ENCODE assay signal across 32 mouse cellular contexts in the genomic region with DNA sequence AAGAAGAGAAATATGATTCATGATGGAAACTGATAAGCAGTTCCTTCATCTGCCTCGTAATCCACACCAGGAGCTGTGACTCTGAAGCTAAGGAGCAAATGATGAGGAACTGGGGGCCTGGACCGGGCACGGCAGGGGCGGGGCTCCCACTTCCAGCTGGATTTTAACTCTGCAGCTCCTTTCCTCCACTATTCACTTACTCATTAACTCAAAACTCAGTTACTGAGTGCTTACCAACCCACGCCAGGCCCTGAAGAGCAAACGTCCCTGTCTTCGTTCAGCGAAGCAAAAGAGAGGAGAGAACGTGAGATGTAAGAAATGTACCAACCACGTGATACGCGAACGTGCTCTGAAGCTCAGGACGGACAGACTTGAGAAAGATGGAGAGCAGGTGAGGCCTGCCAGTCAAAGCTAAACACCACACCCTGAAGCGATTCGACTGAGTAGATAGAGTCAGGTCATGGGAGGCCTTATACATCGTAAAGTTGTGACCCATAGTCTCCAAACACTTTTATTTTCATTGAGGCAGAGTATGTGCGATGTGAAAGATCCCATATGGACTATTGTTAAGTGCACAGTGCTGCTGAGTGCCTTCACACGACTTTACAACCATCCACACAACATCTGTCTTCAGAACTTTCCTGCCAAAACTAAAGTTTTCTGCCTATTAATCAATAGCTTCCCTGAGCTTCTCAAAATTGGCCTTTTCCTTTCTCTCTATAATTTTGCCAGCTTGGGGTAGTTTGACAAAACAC. TPM values are rescaled to one million over a fixed set of nuclear protein-coding genes. Genes with fewer than 3 reads are reported as not detected.
DNase-seq lines count a peak whose midpoint lies in the region; ATAC-seq and TF ChIP-seq lines count a peak whose summit lies in the region.
"Had no signal": no experiment of that assay in that cellular context is flagged by ENCODE, and none has a peak within 500 bp of the region (broad histone marks: within the 10 kb centered on the region; RNA-seq: fewer than 3 reads in every experiment).

No protein-coding gene starts in this region.

- no peak for TF ChIP-seq EP300 in stomach, postnatal 0 days (optimal IDR thresholded peaks at IDR 0.05)
- no peak for TF ChIP-seq EP300 in heart, adult 2 months (IDR thresholded peaks at IDR 0.05; ENCODE audit: insufficient read depth, low read depth, low read length)

- no peaks in the 10 kb centered on the region for H3K79me2 ChIP-seq in heart, adult 2 months (replicated peaks; ENCODE audit: control insufficient read depth, insufficient read depth, low read length)

- no peaks in the 10 kb centered on the region for H3K9me3 ChIP-seq in stomach, embryonic 15.5 days
- no peaks in the 10 kb centered on the region for H3K9me3 ChIP-seq in stomach, postnatal 0 days (ENCODE audit: control insufficient read depth, low read length)
- H3K9me3 ChIP-seq in kidney, embryonic 16.5 days (ENCODE audit: low read length): no peaks in the 10 kb centered on the region
- H3K9me3 ChIP-seq: embryonic facial prominence, embryonic 10.5 days; G1E; heart, embryonic 13.5 days; hindbrain, embryonic 12.5 days; limb, embryonic 15.5 days; midbrain, embryonic 15.5 days; neural tube, embryonic 13.5 days had no signal

- H3K4me1 ChIP-seq in stomach, embryonic 15.5 days: no peaks in the 10 kb centered on the region
- no peaks in the 10 kb centered on the region for H3K4me1 ChIP-seq in stomach, postnatal 0 days (replicated peaks; ENCODE audit: control insufficient read depth, insufficient read depth)
- peaks cover 24% of the 10 kb centered on the region for H3K4me1 ChIP-seq in kidney, embryonic 16.5 days (ENCODE audit: insufficient read depth, low read length)
- H3K4me1 ChIP-seq in heart, adult 2 months (ENCODE audit: control insufficient read depth, insufficient read depth, low read length): no peaks in the 10 kb centered on the region
- H3K4me1 ChIP-seq: embryonic facial prominence, embryonic 10.5 days; heart, embryonic 13.5 days; hindbrain, embryonic 12.5 days; limb, embryonic 15.5 days; midbrain, embryonic 15.5 days; neural tube, embryonic 13.5 days had no signal

- no peak overlapping the region for H3K4me3 ChIP-seq in stomach, embryonic 15.5 days (replicated peaks)
- H3K4me3 ChIP-seq in stomach, postnatal 0 days (ENCODE audit: low read depth, low read length): no peak overlapping the region
- no peak overlapping the region for H3K4me3 ChIP-seq in kidney, embryonic 16.5 days (ENCODE audit: low read length)
- no peak overlapping the region for H3K4me3 ChIP-seq in heart, adult 2 months
- H3K4me3 ChIP-seq: embryonic facial prominence, embryonic 10.5 days; heart, embryonic 13.5 days; hindbrain, embryonic 12.5 days; layer of hippocampus, adult 2 months; limb, embryonic 15.5 days; midbrain, embryonic 15.5 days; neural tube, embryonic 13.5 days had no signal

- no peak overlapping the region for H3K9ac ChIP-seq in stomach, embryonic 15.5 days
- no peak overlapping the region for H3K9ac ChIP-seq in stomach, postnatal 0 days (ENCODE audit: low read length)
- no peak overlapping the region for H3K9ac ChIP-seq in kidney, embryonic 16.5 days (replicated peaks; ENCODE audit: low read length)
- no peak overlapping the region for H3K9ac ChIP-seq in heart, adult 2 months (ENCODE audit: low read depth, low read length)
- H3K9ac ChIP-seq: forebrain, postnatal 0 days; heart, embryonic 13.5 days; hindbrain, embryonic 12.5 days; limb, embryonic 15.5 days; liver, embryonic 14.5 days; midbrain, embryonic 15.5 days; neural tube, embryonic 13.5 days had no signal

- no peak for ATAC-seq in stomach, embryonic 15.5 days (ENCODE audit: insufficient read depth, low FRiP score, low read depth)
- ATAC-seq in stomach, postnatal 0 days (ENCODE audit: low FRiP score, low TSS enrichment): no peak
- peak; percentile 91 for ATAC-seq in kidney, embryonic 16.5 days (ENCODE audit: low FRiP score, low TSS enrichment)
- ATAC-seq: forebrain, postnatal 0 days; midbrain, embryonic 15.5 days; Patski had no signal

- no peak for TF ChIP-seq POLR2A in heart, adult 2 months (IDR thresholded peaks at IDR 0.05; ENCODE audit: insufficient read depth, low read depth, low read length)

- TF ChIP-seq CTCF in stomach, postnatal 0 days (IDR thresholded peaks at IDR 0.05; ENCODE audit: low read depth): no peak
- TF ChIP-seq CTCF in heart, adult 2 months (IDR thresholded peaks at IDR 0.05): no peak

- no peak for DNase-seq in stomach, postnatal 0 days (ENCODE audit: low spot score)
- peak; percentile 55 for DNase-seq in kidney, adult 18-20 months
- DNase-seq in kidney, postnatal 4 days: peak; percentile 48 to 66
- no peak for DNase-seq in cerebellum, adult 9-11 months
- DNase-seq in urinary bladder, postnatal 14 days (ENCODE audit: low spot score): no peak
- DNase-seq in heart, adult 2 months: no peak
- DNase-seq: adrenal gland, adult 2 months; B cell, adult 2 months; cerebellum, adult 11 months; cerebellum, postnatal 10 days; forebrain, postnatal 0 days; gastrocnemius, postnatal 14 days; heart, adult 11 months; heart, postnatal 14 days; lung, postnatal 14 days; retina, postnatal 1 day had no signal

- 65% methylated on average over 19 of the region's 19 CpGs for whole genome bisulfite sequencing in stomach, embryonic 15.5 days
- 57% methylated on average over 19 of the region's 19 CpGs for WGBS in stomach, postnatal 0 days
- WGBS in kidney, embryonic 16.5 days: 53% methylated on average over 19 of the region's 19 CpGs
- WGBS in heart, adult 2 months: 81% methylated on average over 19 of the region's 19 CpGs

- no peak overlapping the region for H3K27ac ChIP-seq in stomach, embryonic 15.5 days
- no peak overlapping the region for H3K27ac ChIP-seq in stomach, postnatal 0 days (replicated peaks)
- peak overlapping the region; percentile 82 for H3K27ac ChIP-seq in kidney, embryonic 16.5 days (ENCODE audit: low read length)
- H3K27ac ChIP-seq in heart, adult 2 months: no peak overlapping the region
- H3K27ac ChIP-seq: embryonic facial prominence, embryonic 10.5 days; heart, embryonic 13.5 days; hindbrain, embryonic 12.5 days; layer of hippocampus, adult 2 months; limb, embryonic 15.5 days; liver, embryonic 14.5 days; midbrain, embryonic 15.5 days; neural tube, embryonic 13.5 days had no signal

- H3K27me3 ChIP-seq in stomach, embryonic 15.5 days (replicated peaks): no peaks in the 10 kb centered on the region
- no peaks in the 10 kb centered on the region for H3K27me3 ChIP-seq in stomach, postnatal 0 days (ENCODE audit: control insufficient read depth, insufficient read depth, low read length)
- no peaks in the 10 kb centered on the region for H3K27me3 ChIP-seq in kidney, embryonic 16.5 days (ENCODE audit: insufficient read depth, low read length)
- no peaks in the 10 kb centered on the region for H3K27me3 ChIP-seq in heart, adult 2 months (ENCODE audit: control insufficient read depth, insufficient read depth, low read length)
- H3K27me3 ChIP-seq: heart, embryonic 13.5 days; hindbrain, embryonic 12.5 days; limb, embryonic 15.5 days; midbrain, embryonic 15.5 days; neural tube, embryonic 13.5 days had no signal

- no peaks in the 10 kb centered on the region for H3K36me3 ChIP-seq in stomach, embryonic 15.5 days
- no peaks in the 10 kb centered on the region for H3K36me3 ChIP-seq in stomach, postnatal 0 days (ENCODE audit: control insufficient read depth, insufficient read depth, low read length)
- no peaks in the 10 kb centered on the region for H3K36me3 ChIP-seq in kidney, embryonic 16.5 days (ENCODE audit: insufficient read depth, low read length)
- no peaks in the 10 kb centered on the region for H3K36me3 ChIP-seq in heart, adult 2 months (ENCODE audit: control insufficient read depth, insufficient read depth, low read length)
- H3K36me3 ChIP-seq: embryonic facial prominence, embryonic 10.5 days; G1E; heart, embryonic 13.5 days; hindbrain, embryonic 12.5 days; limb, embryonic 15.5 days; midbrain, embryonic 15.5 days; neural tube, embryonic 13.5 days had no signal

- intact Hi-C loops in heart, adult 2 months (cut with DNase I): no loop called here

- 0 out of 2 replicates have a peak overlapping the region, but pooled peaks have one; percentile 19 for H3K4me2 ChIP-seq in stomach, embryonic 15.5 days
- H3K4me2 ChIP-seq in stomach, postnatal 0 days (replicated peaks; ENCODE audit: low read depth): no peak overlapping the region
- H3K4me2 ChIP-seq in kidney, embryonic 16.5 days (replicated peaks; ENCODE audit: low read depth, low read length): peak overlapping the region; percentile 18; the same call in 1 of the 2 replicates
- H3K4me2 ChIP-seq: heart, embryonic 13.5 days; hindbrain, embryonic 12.5 days; limb, embryonic 15.5 days; midbrain, embryonic 15.5 days; neural tube, embryonic 13.5 days had no signal

RNA-seq across cellular contexts. Expression of gene Arhgef38, which starts 7.3 kb away (rescaled TPM):
- polyA plus RNA-seq in stomach, embryonic 15.5 days (2015; fragmentation: Nextera tagmentation; extraction: Ambion mirVana): 2.0 and 2.6 TPM in 2 replicates
- polyA plus RNA-seq in stomach, postnatal 0 days (2015; fragmentation: Nextera tagmentation; extraction: Ambion mirVana): 0.23 and 0.53 TPM in 2 replicates
- polyA plus RNA-seq in kidney, embryonic 16.5 days (2015; fragmentation: Nextera tagmentation; extraction: Ambion mirVana): 6.5 and 8.2 TPM in 2 replicates
- total RNA-seq in heart, adult 2 months (2021): not detected
- 0.02 TPM in 1 of 2 replicates, not detected in the other for polyA plus RNA-seq in heart, adult 2 months (2012; rRNA removed)
- total RNA-seq: adrenal gland, adult 2 months; CH12.LX; gastrocnemius, postnatal 14 days; layer of hippocampus, adult 2 months; left cerebral cortex, postnatal 36 days had no signal
- polyA plus RNA-seq: adrenal gland, adult 2 months; cortical plate, adult 2 months; G1E; heart, embryonic 13.5 days; limb, embryonic 15.5 days; neural tube, embryonic 13.5 days; urinary bladder, adult 2 months had no signal

Comparison
In these comparisons a context has a peak if more than half of its experiments do, and no peak if none do; other contexts are left out.
1. DNase-seq: peak in kidney, adult 18-20 months (single experiment) and kidney, postnatal 4 days (2 of 2); none in stomach, postnatal 0 days (single experiment), cerebellum, adult 9-11 months (single experiment), urinary bladder, postnatal 14 days (single experiment) and heart, adult 2 months (0 of 2).